Mouse (Mus musculus) hindbrain, embryonic 11.5 days (tissue): ENCODE results near the gene Cdc42bpa. TPM values are rescaled to one million over a fixed set of nuclear protein-coding genes. Genes with fewer than 3 reads are reported as not detected.

Experiments
- ATAC-seq: fragments of 200-750 bp; cut with Nextera tagmentation; 2 replicates; pipeline ENCODE4 v1.8.0; 2017; ENCODE audit warnings: mild to moderate bottlenecking, moderate TSS enrichment, moderate library complexity; ENCODE audit not compliant: low FRiP score
- DNase-seq: peaks from one replicate; pipeline ENCODE4 v3.0.0-alpha.2; 2015; ENCODE audit warnings: low spot score
- H3K27ac ChIP-seq: fragments of 300-500 bp; sonication (generic); 2 replicates; pipeline ENCODE4 v1.5.1; 2014; ENCODE audit warnings: mild to moderate bottlenecking, low read depth, low read length
- H3K27me3 ChIP-seq: fragments of 300-500 bp; sonication (generic); 2 replicates; pipeline ENCODE4 v1.6.1; 2014; ENCODE audit warnings: mild to moderate bottlenecking, low read length, moderate library complexity, mixed read lengths; ENCODE audit not compliant: control insufficient read depth, insufficient read depth
- H3K36me3 ChIP-seq: fragments of 300-500 bp; sonication (generic); 2 replicates; pipeline ENCODE4 v1.6.1; 2014; ENCODE audit warnings: mild to moderate bottlenecking, low read length, moderate library complexity, mixed read lengths; ENCODE audit not compliant: control insufficient read depth, insufficient read depth
- H3K4me1 ChIP-seq: fragments of 300-500 bp; sonication (generic); replicated peaks from 2 replicates; pipeline ENCODE4 v1.6.1; 2014; ENCODE audit warnings: low read length, mixed read lengths; ENCODE audit not compliant: control insufficient read depth, insufficient read depth
- H3K4me2 ChIP-seq: fragments of 300-500 bp; sonication (generic); replicated peaks from 2 replicates; pipeline ENCODE4 v1.6.1; 2014; ENCODE audit warnings: mild to moderate bottlenecking, low read depth, low read length
- H3K4me3 ChIP-seq: fragments of 300-500 bp; sonication (generic); 2 replicates; pipeline ENCODE4 v1.5.1; 2014; ENCODE audit warnings: low read depth, low read length
- H3K9ac ChIP-seq: fragments of 300-500 bp; sonication (generic); 2 replicates; pipeline ENCODE4 v1.6.1; 2014; ENCODE audit warnings: low read depth, low read length
- H3K9me3 ChIP-seq: fragments of 300-500 bp; sonication (generic); 2 replicates; pipeline ENCODE4 v1.6.1; 2016; ENCODE audit warnings: low read length; ENCODE audit not compliant: control insufficient read depth
- WGBS: fragments of 180-500 bp; shearing (Covaris S2); extraction: QIAGEN DNeasy Blood & Tissue Kit; methylation state at CpG from one replicate; pipeline ENCODE4 v1.1.7; 2014; 5-methylcytosine and 5-hydroxymethylcytosine counted together
- polyA plus RNA-seq: library from polyadenylated mRNA; unstranded; fragments of >200 nt; fragmentation: Nextera tagmentation; extraction: Ambion mirVana; gene quantifications from 2 replicates; pipeline ENCODE4 v1.2.1, GENCODE M21; 2014

Gene Cdc42bpa
- polyA plus RNA-seq: 12.8 and 21.8 TPM in 2 replicates

GRCm38 (mm10) chr1:179959721-179960542 is at the start of gene Cdc42bpa:
Gene Cdc42bpa, plus strand, starts transcription at chr1:179960472.
- Histone ChIP-seq H3K27me3 (no peaks in the 10 kb centered on the region), H3K4me1 (peaks cover 2% of the 10 kb centered on the region; the same call in 1 of the 2 replicates), H3K4me3 (peak within 1 kb of the TSS; percentile 86), H3K4me2 (peak within 1 kb of the TSS; percentile 55), H3K9me3 (no peaks in the 10 kb centered on the region), H3K9ac (peak within 1 kb of the TSS; percentile 95), H3K36me3 (no peaks in the 10 kb centered on the region), H3K27ac (peak within 1 kb of the TSS; percentile 92)
- WGBS: under 1% methylated on average over 74 of the region's 128 CpGs
- DNase-seq (peak; percentile 91), ATAC-seq (peak; percentile 95)

GRCm38 (mm10) chr1:179913471-179913870 is 46.8 kb upstream of the Cdc42bpa start:
- Histone ChIP-seq H3K4me1 (no peaks in the 10 kb centered on the region), H3K36me3 (no peaks in the 10 kb centered on the region), H3K9me3 (no peaks in the 10 kb centered on the region), H3K9ac (no peak overlapping the region), H3K4me3 (no peak overlapping the region), H3K27me3 (no peaks in the 10 kb centered on the region), H3K4me2 (no peak overlapping the region), H3K27ac (no peak overlapping the region)
- DNase-seq (no peak), ATAC-seq (no peak)
- 89% methylated on average over 4 of the region's 4 CpGs for WGBS

DNA sequence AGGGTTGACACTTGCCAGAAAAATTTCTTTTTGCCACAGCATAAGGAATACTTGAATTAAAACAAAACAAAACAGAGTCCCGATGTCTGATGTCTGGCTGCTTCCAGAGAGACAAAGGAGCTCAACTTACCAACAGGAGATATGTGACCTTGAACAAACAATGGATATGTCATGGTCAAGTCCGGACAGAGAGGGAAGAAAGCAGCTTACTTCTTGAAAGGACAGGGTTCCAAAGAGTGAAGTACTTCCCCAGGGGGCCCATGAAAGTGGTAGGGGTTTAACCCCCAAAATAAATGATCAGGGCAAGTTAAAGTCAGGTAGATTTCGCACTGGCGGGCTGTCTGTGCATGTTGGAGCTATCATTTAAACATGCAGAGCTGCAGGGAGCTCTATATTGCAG is 43.2 kb upstream of the Cdc42bpa start:
- DNase-seq (no peak), ATAC-seq (no peak)
- no peak overlapping the region for H3K27ac ChIP-seq
- H3K4me1 ChIP-seq: no peaks in the 10 kb centered on the region
- H3K36me3 ChIP-seq: no peaks in the 10 kb centered on the region
- no peak overlapping the region for H3K4me2 ChIP-seq
- no peaks in the 10 kb centered on the region for H3K27me3 ChIP-seq
- no peak overlapping the region for H3K4me3 ChIP-seq
- 64% methylated on average over 4 of the region's 4 CpGs for WGBS
- no peak overlapping the region for H3K9ac ChIP-seq
- no peaks in the 10 kb centered on the region for H3K9me3 ChIP-seq

DNA sequence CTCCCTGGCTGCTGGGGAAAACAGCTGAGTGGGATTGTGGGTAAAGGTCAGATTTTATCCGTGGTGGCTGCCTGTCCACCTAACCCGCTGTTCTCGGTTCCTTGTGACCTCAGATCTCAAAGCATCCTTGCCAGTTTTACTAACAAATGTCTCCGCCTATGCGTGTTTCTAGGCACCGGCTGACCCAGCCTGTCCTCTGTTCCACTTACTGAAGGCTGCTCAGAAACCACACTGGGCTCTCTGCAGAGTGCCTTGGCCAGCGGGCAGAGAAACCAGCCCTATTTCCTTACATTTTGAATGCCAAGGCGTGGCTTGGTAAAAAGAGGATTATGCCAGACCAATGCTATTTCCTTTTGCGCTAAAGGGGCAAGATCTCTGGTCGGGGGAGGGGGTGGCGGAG is 42.8 kb upstream of the Cdc42bpa start:
- 82% methylated on average over 11 of the region's 11 CpGs for WGBS
- H3K27ac ChIP-seq: no peak overlapping the region

GRCm38 (mm10) chr1:179919656-179920436 is 40.4 kb upstream of the Cdc42bpa start:
- Histone ChIP-seq H3K9ac (no peak overlapping the region), H3K36me3 (no peaks in the 10 kb centered on the region), H3K27ac (no peak overlapping the region), H3K27me3 (no peaks in the 10 kb centered on the region), H3K4me1 (no peaks in the 10 kb centered on the region), H3K4me2 (no peak overlapping the region), H3K9me3 (no peaks in the 10 kb centered on the region), H3K4me3 (no peak overlapping the region)
- no peak for ATAC-seq
- DNase-seq: no peak
- 92% methylated on average over 8 of the region's 8 CpGs for WGBS

More for the DNA sequence above, 42.8 kb upstream of the Cdc42bpa start:
- no peak for ATAC-seq
- no peak overlapping the region for H3K4me2 ChIP-seq
- H3K9me3 ChIP-seq: no peaks in the 10 kb centered on the region
- H3K36me3 ChIP-seq: no peaks in the 10 kb centered on the region
- no peak overlapping the region for H3K9ac ChIP-seq
- no peak overlapping the region for H3K4me3 ChIP-seq
- DNase-seq: no peak
- H3K27me3 ChIP-seq: no peaks in the 10 kb centered on the region
- no peaks in the 10 kb centered on the region for H3K4me1 ChIP-seq

- Histone ChIP-seq H3K9ac (no peak overlapping the region), H3K4me2 (no peak overlapping the region), H3K36me3 (no peaks in the 10 kb centered on the region), H3K4me1 (no peaks in the 10 kb centered on the region), H3K4me3 (no peak overlapping the region), H3K27ac (no peak overlapping the region), H3K9me3 (no peaks in the 10 kb centered on the region), H3K27me3 (no peaks in the 10 kb centered on the region)
- 66% methylated on average over 10 of the region's 10 CpGs for WGBS
- ATAC-seq (no peak), DNase-seq (no peak)
These were observed 36.4 kb upstream of the Cdc42bpa start for GRCm38 (mm10) chr1:179923661-179924405.

DNA sequence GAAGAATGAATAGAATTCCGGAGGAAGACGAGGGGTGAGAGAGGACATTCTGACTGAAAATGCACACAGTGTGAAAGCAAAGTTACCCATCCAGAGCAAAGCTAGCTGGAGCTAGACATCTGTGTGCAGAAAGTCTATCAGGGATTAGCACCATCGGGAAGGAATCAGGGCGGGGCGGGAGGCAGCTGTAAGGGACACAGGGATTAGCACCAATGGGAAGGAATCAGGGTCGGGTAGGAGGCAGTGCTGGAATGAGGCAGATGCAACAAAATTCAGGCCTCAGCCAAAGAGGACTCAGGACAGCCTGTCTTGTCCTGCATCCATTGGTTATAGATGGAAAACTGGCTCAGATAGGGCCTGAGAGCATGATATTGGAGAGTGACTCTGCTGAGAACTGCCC is 34.0 kb upstream of the Cdc42bpa start:
- no peak overlapping the region for H3K27ac ChIP-seq
- ATAC-seq: no peak
- H3K4me3 ChIP-seq: no peak overlapping the region
- H3K4me2 ChIP-seq: no peak overlapping the region
- no peaks in the 10 kb centered on the region for H3K4me1 ChIP-seq
- H3K36me3 ChIP-seq: no peaks in the 10 kb centered on the region
- no peaks in the 10 kb centered on the region for H3K9me3 ChIP-seq
- H3K9ac ChIP-seq: no peak overlapping the region
- H3K27me3 ChIP-seq: no peaks in the 10 kb centered on the region
- no peak for DNase-seq
- WGBS: 83% methylated on average over 6 of the region's 6 CpGs

DNA sequence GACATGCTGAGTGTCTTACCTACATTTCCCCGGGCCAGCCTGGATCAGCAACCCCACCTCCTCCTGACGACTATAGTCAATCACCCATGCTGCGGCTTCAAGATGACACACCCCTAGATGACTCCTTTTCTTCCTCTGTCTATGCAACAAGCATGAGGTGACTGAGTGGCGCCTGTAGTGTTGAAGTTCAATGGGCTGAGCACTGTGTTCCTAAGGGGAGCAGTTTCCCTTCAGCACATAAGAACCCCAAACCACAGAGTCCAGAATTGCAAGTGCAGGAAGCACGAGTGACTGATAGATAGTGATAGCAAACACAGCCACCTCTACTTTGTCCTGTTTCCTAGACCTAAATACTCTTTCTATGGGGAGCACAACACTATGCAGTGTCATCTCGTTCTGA is 33.2 kb upstream of the Cdc42bpa start:
- H3K4me2 ChIP-seq: no peak overlapping the region
- H3K27ac ChIP-seq: no peak overlapping the region
- H3K36me3 ChIP-seq: no peaks in the 10 kb centered on the region
- ATAC-seq (no peak), DNase-seq (no peak)
- H3K4me3 ChIP-seq: no peak overlapping the region
- H3K9ac ChIP-seq: no peak overlapping the region
- no peaks in the 10 kb centered on the region for H3K4me1 ChIP-seq
- no peaks in the 10 kb centered on the region for H3K27me3 ChIP-seq
- 82% methylated on average over 6 of the region's 6 CpGs for WGBS
- no peaks in the 10 kb centered on the region for H3K9me3 ChIP-seq
